In genomic region chr19:27429745-27430251, GRCm38 (mm10) we compare ENCODE assay signal across 8 mouse cellular contexts. TPM values are rescaled to one million over a fixed set of nuclear protein-coding genes. Genes with fewer than 3 reads are reported as not detected.
A peak's percentile ranks its signal among the peaks of the same experiment; 100 is the strongest.
DNase-seq lines count a peak whose midpoint lies in the region; ATAC-seq and TF ChIP-seq lines count a peak whose summit lies in the region.

Gene Pum3, minus strand, starts transcription at chr19:27429825.

- no peaks in the 10 kb centered on the region for H3K9me3 ChIP-seq in heart, embryonic 12.5 days (replicated peaks)
- H3K9me3 ChIP-seq in kidney, postnatal 0 days (replicated peaks; ENCODE audit: low read length) = no peaks in the 10 kb centered on the region
- no peaks in the 10 kb centered on the region for H3K9me3 ChIP-seq in liver, embryonic 11.5 days (ENCODE audit: control insufficient read depth, low read length)
- no peaks in the 10 kb centered on the region for H3K9me3 ChIP-seq in stomach, embryonic 14.5 days (ENCODE audit: control insufficient read depth, low read depth, low read length)

- H3K36me3 ChIP-seq in heart, embryonic 12.5 days = peaks cover 10% of the 10 kb centered on the region
- H3K36me3 ChIP-seq in kidney, postnatal 0 days (ENCODE audit: insufficient read depth, low read length) = peaks cover 7% of the 10 kb centered on the region
- peaks cover 9% of the 10 kb centered on the region for H3K36me3 ChIP-seq in liver, embryonic 11.5 days (ENCODE audit: control insufficient read depth, insufficient read depth, low read length)
- peaks cover 8% of the 10 kb centered on the region; the same call in 1 of the 2 replicates for H3K36me3 ChIP-seq in stomach, embryonic 14.5 days (ENCODE audit: control insufficient read depth, insufficient read depth, low read length)

- H3K9ac ChIP-seq in heart, embryonic 12.5 days = peak within 1 kb of the TSS; percentile 79
- H3K9ac ChIP-seq in kidney, postnatal 0 days (ENCODE audit: low read depth, low read length) = peak within 1 kb of the TSS; percentile 72
- peak within 1 kb of the TSS; percentile 86 for H3K9ac ChIP-seq in liver, embryonic 11.5 days (ENCODE audit: low read depth, low read length)
- H3K9ac ChIP-seq in stomach, embryonic 14.5 days (replicated peaks; ENCODE audit: low read depth, low read length) = peak within 1 kb of the TSS; percentile 77

- H3K27me3 ChIP-seq in heart, embryonic 12.5 days (replicated peaks) = peaks cover 2% of the 10 kb centered on the region; the same call in 1 of the 2 replicates
- no peaks in the 10 kb centered on the region for H3K27me3 ChIP-seq in kidney, postnatal 0 days (ENCODE audit: insufficient read depth, low read length)
- H3K27me3 ChIP-seq in liver, embryonic 11.5 days (replicated peaks; ENCODE audit: control insufficient read depth, insufficient read depth, low read length) = no peaks in the 10 kb centered on the region
- H3K27me3 ChIP-seq in stomach, embryonic 14.5 days (ENCODE audit: control insufficient read depth, insufficient read depth, low read length) = no peaks in the 10 kb centered on the region

- H3K27ac ChIP-seq in heart, embryonic 12.5 days (ENCODE audit: poor library complexity, severe bottlenecking) = peak within 1 kb of the TSS; percentile 81
- peak within 1 kb of the TSS; percentile 93 for H3K27ac ChIP-seq in kidney, postnatal 0 days
- peak within 1 kb of the TSS; percentile 82; the same call in 1 of the 2 replicates for H3K27ac ChIP-seq in liver, embryonic 11.5 days (ENCODE audit: low read depth, low read length)
- peak within 1 kb of the TSS; percentile 90 for H3K27ac ChIP-seq in stomach, embryonic 14.5 days (ENCODE audit: low read length)

- WGBS in heart, embryonic 12.5 days = under 1% methylated on average over 40 of the region's 40 CpGs
- under 1% methylated on average over 40 of the region's 40 CpGs for WGBS in kidney, postnatal 0 days
- under 1% methylated on average over 40 of the region's 40 CpGs for WGBS in liver, embryonic 11.5 days
- WGBS in stomach, embryonic 14.5 days = under 1% methylated on average over 40 of the region's 40 CpGs

- ATAC-seq in erythroid progenitor cell, adult 5-6 weeks (replicated peaks; ENCODE audit: low FRiP score, poor library complexity, severe bottlenecking) = peak; percentile 98
- ATAC-seq in heart, embryonic 12.5 days (ENCODE audit: insufficient number of reproducible peaks, low FRiP score) = peak; percentile 97
- ATAC-seq in kidney, postnatal 0 days (replicated peaks; ENCODE audit: low FRiP score, low read depth) = peak; percentile 98
- ATAC-seq in liver, embryonic 11.5 days (replicated peaks; ENCODE audit: low FRiP score) = peak; percentile 96
- ATAC-seq in stomach, embryonic 14.5 days (ENCODE audit: insufficient number of reproducible peaks, insufficient read depth, low FRiP score, low read depth) = peak; percentile 97

- peak within 1 kb of the TSS; percentile 95 for H3K4me3 ChIP-seq in heart, embryonic 12.5 days
- H3K4me3 ChIP-seq in kidney, postnatal 0 days (replicated peaks; ENCODE audit: low read depth, low read length) = peak within 1 kb of the TSS; percentile 89
- peak within 1 kb of the TSS; percentile 88 for H3K4me3 ChIP-seq in liver, embryonic 11.5 days (ENCODE audit: low read depth, low read length)
- peak within 1 kb of the TSS; percentile 95 for H3K4me3 ChIP-seq in stomach, embryonic 14.5 days (ENCODE audit: low read depth, low read length)

- TF ChIP-seq CTCF in kidney, postnatal 0 days (IDR thresholded peaks at IDR 0.05; ENCODE audit: low read depth) = no peak

- H3K4me2 ChIP-seq in heart, embryonic 12.5 days = peak within 1 kb of the TSS; percentile 90
- H3K4me2 ChIP-seq in kidney, postnatal 0 days (ENCODE audit: low read length) = peak within 1 kb of the TSS; percentile 84
- peak within 1 kb of the TSS; percentile 84 for H3K4me2 ChIP-seq in liver, embryonic 11.5 days
- H3K4me2 ChIP-seq in stomach, embryonic 14.5 days (replicated peaks; ENCODE audit: low read depth, low read length) = peak within 1 kb of the TSS; percentile 65

- H3K4me1 ChIP-seq in heart, embryonic 12.5 days (replicated peaks) = peaks cover 16% of the 10 kb centered on the region
- H3K4me1 ChIP-seq in kidney, postnatal 0 days (replicated peaks; ENCODE audit: insufficient read depth, low read length) = peaks cover 14% of the 10 kb centered on the region; the same call in 1 of the 2 replicates
- peaks cover 2% of the 10 kb centered on the region; the same call in 1 of the 2 replicates for H3K4me1 ChIP-seq in liver, embryonic 11.5 days (replicated peaks; ENCODE audit: control insufficient read depth, insufficient read depth, low read length)
- H3K4me1 ChIP-seq in stomach, embryonic 14.5 days (ENCODE audit: control insufficient read depth, insufficient read depth, low read length) = peaks cover 14% of the 10 kb centered on the region

- peak; percentile 96 for DNase-seq in CD4-positive helper T cell, adult 2 months (ENCODE audit: low read depth, low spot score)
- DNase-seq in brain, embryonic 18.5 days (ENCODE audit: low read depth, low spot score) = peak; percentile 100
- DNase-seq in kidney, postnatal 0 days (ENCODE audit: low spot score) = peak; percentile 100
- DNase-seq in liver, embryonic 11.5 days (ENCODE audit: low spot score) = peak; percentile 85
- peak; percentile 96 for DNase-seq in naive thymus-derived CD4-positive, alpha-beta T cell, adult 2 months (ENCODE audit: low read depth)

RNA-seq across cellular contexts. Expression of gene Pum3, which starts in this region (rescaled TPM):
- total RNA-seq in erythroid progenitor cell, adult 5-6 weeks (2015; ENCODE audit: low replicate concordance) = 31.9 and 42.9 TPM in 2 replicates
- total RNA-seq in erythroid progenitor cell, adult 5-6 weeks (2017; ENCODE audit: low replicate concordance) = 23.4 and 57.8 TPM in 2 replicates
- polyA plus RNA-seq in heart, embryonic 12.5 days (2016; fragmentation: Nextera tagmentation; extraction: Ambion mirVana) = 56.6 and 61.7 TPM in 2 replicates
- polyA plus RNA-seq in kidney, postnatal 0 days (2015; fragmentation: Nextera tagmentation; extraction: Ambion mirVana) = 100.0 and 105 TPM in 2 replicates
- 118 TPM in 2 replicates for polyA plus RNA-seq in liver, embryonic 11.5 days (2014; fragmentation: Nextera tagmentation; extraction: Ambion mirVana)
- polyA plus RNA-seq in stomach, embryonic 14.5 days (2014; fragmentation: Nextera tagmentation; extraction: Ambion mirVana) = 68.3 and 71.7 TPM in 2 replicates

Comparison
In these comparisons a context has a peak if more than half of its experiments do, and no peak if none do; other contexts are left out.
1. Peak in every context shown above with its lines: DNase-seq, ATAC-seq, H3K4me3 ChIP-seq and H3K27ac ChIP-seq.